Mouse (Mus musculus) liver, embryonic 12.5 days (tissue): Measurements from ENCODE around the gene Galr2. TPM values are rescaled to one million over a fixed set of nuclear protein-coding genes. Genes with fewer than 3 reads are reported as not detected.

Experiments used
- ATAC-seq: fragments of 200-750 bp; cut with Nextera tagmentation; 2 replicates; pipeline ENCODE4 v1.8.0; 2017; ENCODE audit warnings: moderate number of reproducible peaks, mild to moderate bottlenecking, moderate library complexity
- H3K27ac ChIP-seq: fragments of 300-500 bp; sonication (generic); 2 replicates; pipeline ENCODE4 v1.5.1; 2016; ENCODE audit warnings: mild to moderate bottlenecking
- H3K27me3 ChIP-seq: fragments of 300-500 bp; sonication (generic); replicated peaks from 2 replicates; pipeline ENCODE4 v1.6.1; 2016; ENCODE audit warnings: mild to moderate bottlenecking, moderate library complexity
- H3K36me3 ChIP-seq: fragments of 300-500 bp; sonication (generic); 2 replicates; pipeline ENCODE4 v1.6.1; 2016; ENCODE audit warnings: mild to moderate bottlenecking, moderate library complexity
- H3K4me1 ChIP-seq: fragments of 300-500 bp; sonication (generic); 2 replicates; pipeline ENCODE4 v1.6.1; 2016
- H3K4me2 ChIP-seq: fragments of 300-500 bp; sonication (generic); 2 replicates; pipeline ENCODE4 v1.6.1; 2016; ENCODE audit warnings: mild to moderate bottlenecking, moderate library complexity
- H3K4me3 ChIP-seq: fragments of 300-500 bp; sonication (generic); 2 replicates; pipeline ENCODE4 v1.5.1; 2016; ENCODE audit warnings: mild to moderate bottlenecking, moderate library complexity
- H3K9ac ChIP-seq: fragments of 300-500 bp; sonication (generic); 2 replicates; pipeline ENCODE4 v1.6.1; 2016; ENCODE audit warnings: mild to moderate bottlenecking, moderate library complexity
- H3K9me3 ChIP-seq: fragments of 300-500 bp; sonication (generic); replicated peaks from 2 replicates; pipeline ENCODE4 v1.6.1; 2016; ENCODE audit warnings: mild to moderate bottlenecking, moderate library complexity
- WGBS: fragments of 180-500 bp; shearing (Covaris S2); methylation state at CpG from one replicate; pipeline ENCODE4 v1.1.7; 2016; ENCODE audit not compliant: insufficient replicate concordance; 5-methylcytosine and 5-hydroxymethylcytosine counted together
- polyA plus RNA-seq: library from polyadenylated mRNA; unstranded; fragments of >200 nt; fragmentation: Nextera tagmentation; extraction: Ambion mirVana; gene quantifications from 2 replicates; pipeline ENCODE4 v1.2.1, GENCODE M21; 2016

The Galr2 gene
- polyA plus RNA-seq, 1 experiment from 2014 or later: not detected

- H3K27ac ChIP-seq: peak overlapping the region; percentile 64; the same call in 1 of the 2 replicates
Observed at GRCm38 (mm10) chr11:116254627-116255026, 26.1 kb upstream of the Galr2 start.

GRCm38 (mm10) chr11:116255090-116255981, 25.4 kb upstream of the Galr2 start:
- no peak for ATAC-seq
- Histone ChIP-seq H3K9ac (no peak overlapping the region), H3K9me3 (no peaks in the 10 kb centered on the region), H3K27me3 (no peaks in the 10 kb centered on the region), H3K36me3 (peaks cover 100% of the 10 kb centered on the region), H3K4me3 (no peak overlapping the region), H3K4me2 (no peak overlapping the region), H3K4me1 (peaks cover 16% of the 10 kb centered on the region), H3K27ac (peak overlapping the region; percentile 64)
- WGBS: 69% methylated on average over 22 of the region's 22 CpGs

More at GRCm38 (mm10) chr11:116254627-116255026, 26.1 kb upstream of the Galr2 start:
- ATAC-seq: no peak; the same call in 1 of the 2 replicates
- H3K4me3 ChIP-seq: no peak overlapping the region
- H3K36me3 ChIP-seq: peaks cover 100% of the 10 kb centered on the region
- WGBS: 46% methylated on average over 9 of the region's 9 CpGs
- no peak overlapping the region for H3K9ac ChIP-seq
- H3K4me1 ChIP-seq: peaks cover 14% of the 10 kb centered on the region
- H3K4me2 ChIP-seq: no peak overlapping the region
- H3K27me3 ChIP-seq: no peaks in the 10 kb centered on the region
- no peaks in the 10 kb centered on the region for H3K9me3 ChIP-seq

- Histone ChIP-seq H3K27ac (no peak overlapping the region), H3K27me3 (no peaks in the 10 kb centered on the region), H3K4me1 (peaks cover 16% of the 10 kb centered on the region), H3K4me3 (no peak overlapping the region), H3K9me3 (no peaks in the 10 kb centered on the region), H3K36me3 (peaks cover 100% of the 10 kb centered on the region), H3K4me2 (no peak overlapping the region), H3K9ac (no peak overlapping the region)
- WGBS: 76% methylated on average over 9 of the region's 9 CpGs
- no peak for ATAC-seq
Observed at GRCm38 (mm10) chr11:116255982-116256675, 24.6 kb upstream of the Galr2 start.

- no peak overlapping the region for H3K9ac ChIP-seq
- WGBS: 71% methylated on average over 8 of the region's 8 CpGs
- H3K27me3 ChIP-seq: no peaks in the 10 kb centered on the region
- peaks cover 16% of the 10 kb centered on the region for H3K4me1 ChIP-seq
- H3K36me3 ChIP-seq: peaks cover 100% of the 10 kb centered on the region
- ATAC-seq: 0 out of 2 replicates have a peak, but pooled peaks have one; percentile 13
- H3K4me3 ChIP-seq: no peak overlapping the region
- H3K4me2 ChIP-seq: no peak overlapping the region
- no peaks in the 10 kb centered on the region for H3K9me3 ChIP-seq
- H3K27ac ChIP-seq: no peak overlapping the region
Observed at GRCm38 (mm10) chr11:116259461-116259860, 21.3 kb upstream of the Galr2 start.

GRCm38 (mm10) chr11:116260259-116260658, 20.5 kb upstream of the Galr2 start:
- Histone ChIP-seq H3K36me3 (peaks cover 99% of the 10 kb centered on the region), H3K4me2 (no peak overlapping the region), H3K4me3 (no peak overlapping the region), H3K27me3 (no peaks in the 10 kb centered on the region), H3K9me3 (no peaks in the 10 kb centered on the region), H3K27ac (no peak overlapping the region), H3K9ac (no peak overlapping the region), H3K4me1 (peaks cover 13% of the 10 kb centered on the region)
- WGBS: 80% methylated on average over 7 of the region's 7 CpGs
- no peak for ATAC-seq

GRCm38 (mm10) chr11:116265352-116265751, 15.4 kb upstream of the Galr2 start:
- peak overlapping the region; percentile 37; the same call in 1 of the 2 replicates for H3K27ac ChIP-seq
- H3K4me1 ChIP-seq: peaks cover 29% of the 10 kb centered on the region
- peak; percentile 85 for ATAC-seq
- no peak overlapping the region for H3K4me3 ChIP-seq
- 78% methylated on average over 11 of the region's 11 CpGs for WGBS
- H3K4me2 ChIP-seq: no peak overlapping the region
- no peaks in the 10 kb centered on the region for H3K27me3 ChIP-seq
- peaks cover 99% of the 10 kb centered on the region for H3K36me3 ChIP-seq
- H3K9me3 ChIP-seq: no peaks in the 10 kb centered on the region
- no peak overlapping the region for H3K9ac ChIP-seq

GRCm38 (mm10) chr11:116265850-116266249, 14.9 kb upstream of the Galr2 start:
- H3K27ac ChIP-seq: peak overlapping the region; percentile 37; the same call in 1 of the 2 replicates
- no peak for ATAC-seq
- 75% methylated on average over 4 of the region's 4 CpGs for WGBS
- H3K27me3 ChIP-seq: no peaks in the 10 kb centered on the region
- H3K4me1 ChIP-seq: peaks cover 34% of the 10 kb centered on the region
- H3K4me2 ChIP-seq: no peak overlapping the region
- no peak overlapping the region for H3K4me3 ChIP-seq
- H3K9me3 ChIP-seq: no peaks in the 10 kb centered on the region
- peaks cover 99% of the 10 kb centered on the region for H3K36me3 ChIP-seq
- H3K9ac ChIP-seq: no peak overlapping the region

- H3K4me1 ChIP-seq: peaks cover 51% of the 10 kb centered on the region
- no peak overlapping the region for H3K27ac ChIP-seq
- peaks cover 99% of the 10 kb centered on the region for H3K36me3 ChIP-seq
- 79% methylated on average over 8 of the region's 8 CpGs for WGBS
- ATAC-seq: no peak
- H3K9ac ChIP-seq: no peak overlapping the region
- H3K27me3 ChIP-seq: no peaks in the 10 kb centered on the region
- H3K4me2 ChIP-seq: no peak overlapping the region
- H3K4me3 ChIP-seq: no peak overlapping the region
- no peaks in the 10 kb centered on the region for H3K9me3 ChIP-seq
Observed at GRCm38 (mm10) chr11:116267637-116268036, 13.1 kb upstream of the Galr2 start.

GRCm38 (mm10) chr11:116268313-116268712, 12.4 kb upstream of the Galr2 start:
- H3K27me3 ChIP-seq: no peaks in the 10 kb centered on the region
- WGBS: 90% methylated on average over 6 of the region's 6 CpGs
- peaks cover 55% of the 10 kb centered on the region for H3K4me1 ChIP-seq
- no peaks in the 10 kb centered on the region for H3K9me3 ChIP-seq
- no peak overlapping the region for H3K4me3 ChIP-seq
- H3K36me3 ChIP-seq: peaks cover 92% of the 10 kb centered on the region
- no peak for ATAC-seq
- no peak overlapping the region for H3K9ac ChIP-seq
- no peak overlapping the region for H3K27ac ChIP-seq
- no peak overlapping the region for H3K4me2 ChIP-seq

GRCm38 (mm10) chr11:116269560-116269959, 11.2 kb upstream of the Galr2 start:
- 83% methylated on average over 8 of the region's 8 CpGs for WGBS
- ATAC-seq: no peak
- no peak overlapping the region for H3K4me3 ChIP-seq
- H3K9me3 ChIP-seq: no peaks in the 10 kb centered on the region
- H3K27me3 ChIP-seq: no peaks in the 10 kb centered on the region
- H3K36me3 ChIP-seq: peaks cover 80% of the 10 kb centered on the region
- peaks cover 60% of the 10 kb centered on the region for H3K4me1 ChIP-seq
- no peak overlapping the region for H3K4me2 ChIP-seq
- no peak overlapping the region for H3K27ac ChIP-seq
- no peak overlapping the region for H3K9ac ChIP-seq

- H3K9me3 ChIP-seq: no peaks in the 10 kb centered on the region
- 21% methylated on average over 12 of the region's 12 CpGs for WGBS
- H3K4me1 ChIP-seq: peaks cover 49% of the 10 kb centered on the region
- peak overlapping the region; percentile 95 for H3K4me3 ChIP-seq
- H3K36me3 ChIP-seq: peaks cover 48% of the 10 kb centered on the region
- peak overlapping the region; percentile 80 for H3K4me2 ChIP-seq
- no peak for ATAC-seq
- peak overlapping the region; percentile 94 for H3K9ac ChIP-seq
- peak overlapping the region; percentile 82; the same call in 1 of the 2 replicates for H3K27ac ChIP-seq
- H3K27me3 ChIP-seq: no peaks in the 10 kb centered on the region
Observed at GRCm38 (mm10) chr11:116272589-116273468, 7.9 kb upstream of the Galr2 start.
